Comparison of ENCODE assay signal across 9 mouse cellular contexts in the genomic region with DNA sequence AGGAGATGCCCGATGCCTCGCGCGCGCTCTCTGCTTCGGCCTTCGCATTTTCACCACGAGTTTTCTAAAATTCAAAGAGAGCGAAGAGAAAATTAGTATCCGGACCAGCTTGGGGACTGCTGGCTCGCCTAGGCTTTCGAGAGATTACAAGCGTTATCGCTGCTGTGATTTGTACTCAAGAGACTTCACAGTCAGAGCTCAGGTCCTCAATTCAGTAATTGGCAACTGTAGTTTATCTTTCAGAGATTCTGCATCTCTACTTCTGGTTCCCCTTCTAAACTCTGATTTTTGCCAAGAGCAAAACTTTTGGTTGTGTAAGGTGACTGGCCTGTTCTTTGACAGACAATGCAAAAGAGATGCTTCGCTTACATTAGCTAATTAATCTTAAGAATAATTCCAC. TPM values are rescaled to one million over a fixed set of nuclear protein-coding genes. Genes with fewer than 3 reads are reported as not detected.
A peak's percentile ranks its signal among the peaks of the same experiment; 100 is the strongest.
DNase-seq lines count a peak whose midpoint lies in the region; ATAC-seq and TF ChIP-seq lines count a peak whose summit lies in the region.
"Had no signal": no experiment of that assay in that cellular context is flagged by ENCODE, and none has a peak within 500 bp of the region (broad histone marks: within the 10 kb centered on the region; RNA-seq: fewer than 3 reads in every experiment).

No protein-coding gene starts in this region.

- DNase-seq in kidney, adult 2 months = no peak
- no peak for DNase-seq in kidney, postnatal 10 days
- DNase-seq in c-Kit-positive CD71-positive TER-119-negative erythroid progenitor cells, embryonic 14.5 days (ENCODE audit: low read depth) = peak; percentile 19
- no peak for DNase-seq in hindbrain, postnatal 0 days (ENCODE audit: low spot score)
- DNase-seq in gastrocnemius, adult 18-20 months (ENCODE audit: low spot score) = no peak
- DNase-seq in retina, embryonic 14.5 days (ENCODE audit: low spot score) = no peak

- H3K9me3 ChIP-seq in hindbrain, postnatal 0 days (ENCODE audit: low read length) = no peaks in the 10 kb centered on the region
- no peaks in the 10 kb centered on the region for H3K9me3 ChIP-seq in midbrain, embryonic 15.5 days

- 3% methylated on average over 15 of the region's 15 CpGs for WGBS in kidney, adult 2 months
- WGBS in hindbrain, postnatal 0 days = 3% methylated on average over 15 of the region's 15 CpGs
- 4% methylated on average over 15 of the region's 15 CpGs for WGBS in midbrain, embryonic 15.5 days

- no peak for TF ChIP-seq POLR2A in kidney, adult 2 months (IDR thresholded peaks at IDR 0.05; ENCODE audit: low read depth, low read length)

- no peaks in the 10 kb centered on the region for H3K27me3 ChIP-seq in kidney, adult 2 months (replicated peaks; ENCODE audit: control insufficient read depth, insufficient read depth, low read length)
- H3K27me3 ChIP-seq in hindbrain, postnatal 0 days (ENCODE audit: insufficient read depth, low read length) = no peaks in the 10 kb centered on the region
- no peaks in the 10 kb centered on the region for H3K27me3 ChIP-seq in midbrain, embryonic 15.5 days (replicated peaks)

- peak overlapping the region; percentile 75 for H3K4me2 ChIP-seq in hindbrain, postnatal 0 days (ENCODE audit: low read depth, low read length)
- peak overlapping the region; percentile 68 for H3K4me2 ChIP-seq in midbrain, embryonic 15.5 days

- no peaks in the 10 kb centered on the region for H3K36me3 ChIP-seq in kidney, adult 2 months (ENCODE audit: control insufficient read depth, insufficient read depth, low read length)
- H3K36me3 ChIP-seq in hindbrain, postnatal 0 days (ENCODE audit: insufficient read depth, low read length) = no peaks in the 10 kb centered on the region
- H3K36me3 ChIP-seq in midbrain, embryonic 15.5 days (replicated peaks) = no peaks in the 10 kb centered on the region

- TF ChIP-seq CTCF in kidney, adult 2 months (conservative IDR thresholded peaks at IDR 0.05; ENCODE audit: insufficient read depth, insufficient read length, low read depth, low read length) = no peak
- TF ChIP-seq CTCF in hindbrain, postnatal 0 days (IDR thresholded peaks at IDR 0.05; ENCODE audit: low read depth) = no peak

- H3K4me3 ChIP-seq in kidney, adult 2 months (ENCODE audit: insufficient read depth, low read depth, low read length) = peak overlapping the region; percentile 94
- H3K4me3 ChIP-seq in hindbrain, postnatal 0 days (ENCODE audit: low read length) = peak overlapping the region; percentile 84
- peak overlapping the region; percentile 95 for H3K4me3 ChIP-seq in midbrain, embryonic 15.5 days

- H3K9ac ChIP-seq in hindbrain, postnatal 0 days (replicated peaks; ENCODE audit: low read length) = peak overlapping the region; percentile 94
- H3K9ac ChIP-seq in midbrain, embryonic 15.5 days = peak overlapping the region; percentile 98

- H3K27ac ChIP-seq in kidney, adult 2 months (ENCODE audit: insufficient read depth, low read depth, low read length) = peak overlapping the region; percentile 70
- H3K27ac ChIP-seq in hindbrain, postnatal 0 days = peak overlapping the region; percentile 96
- H3K27ac ChIP-seq in midbrain, embryonic 15.5 days = peak overlapping the region; percentile 97

- no peaks in the 10 kb centered on the region for H3K4me1 ChIP-seq in kidney, adult 2 months (ENCODE audit: control insufficient read depth, insufficient read depth, low read length)
- 0 out of 2 replicates have a peak, but pooled peaks cover 4% of the 10 kb centered on the region for H3K4me1 ChIP-seq in hindbrain, postnatal 0 days (ENCODE audit: insufficient read depth, low read length)
- H3K4me1 ChIP-seq in midbrain, embryonic 15.5 days = peaks cover 10% of the 10 kb centered on the region

- no peak for ATAC-seq in hindbrain, postnatal 0 days
- no peak; the same call in 1 of the 2 replicates for ATAC-seq in midbrain, embryonic 15.5 days (replicated peaks)
- ATAC-seq in activated CD4-positive, CD25-positive, alpha-beta regulatory T cell, adult 4 months = no peak

RNA-seq across cellular contexts. Expression of gene Zfyve16, which starts 0.6 kb away (rescaled TPM):
- 4.7 and 5.1 TPM in 2 replicates for polyA plus RNA-seq in kidney, adult 2 months (2012; rRNA removed)
- total RNA-seq in hindbrain, postnatal 0 days (2014; rRNA removed) = 10.6 and 13.5 TPM in 2 replicates
- 5.7 and 6.4 TPM in 2 replicates for polyA plus RNA-seq in hindbrain, postnatal 0 days (2015; fragmentation: Nextera tagmentation; extraction: Ambion mirVana)
- polyA plus RNA-seq in midbrain, embryonic 15.5 days (2015; fragmentation: Nextera tagmentation; extraction: Ambion mirVana) = 11.0 TPM in 2 replicates
- polyA plus RNA-seq in activated CD4-positive, CD25-positive, alpha-beta regulatory T cell, adult 4 months (2017; shearing (Covaris generic)) = 10 to 100 TPM in 1 of 2 experiments, 1 to 10 TPM in 1; 9.7 to 10.1 TPM
- total RNA-seq in gastrocnemius, adult 18-20 months (2021) = 1 to 10 TPM; 6.3 to 8.0 TPM

RNA-seq across cellular contexts. Expression of gene Spz1, which starts 44.7 kb away (rescaled TPM):
- polyA plus RNA-seq in kidney, adult 2 months (2012; rRNA removed) = 0.09 and 0.22 TPM in 2 replicates
- total RNA-seq in hindbrain, postnatal 0 days (2014; rRNA removed) = not detected in 2 replicates
- polyA plus RNA-seq in hindbrain, postnatal 0 days (2015; fragmentation: Nextera tagmentation; extraction: Ambion mirVana) = not detected in 2 replicates
- polyA plus RNA-seq in midbrain, embryonic 15.5 days (2015; fragmentation: Nextera tagmentation; extraction: Ambion mirVana) = not detected in 2 replicates
- polyA plus RNA-seq in activated CD4-positive, CD25-positive, alpha-beta regulatory T cell, adult 4 months (2017; shearing (Covaris generic)) = not detected
- total RNA-seq in gastrocnemius, adult 18-20 months (2021) = not detected
- polyA plus RNA-seq: large intestine, adult 2 months had no signal

RNA-seq across cellular contexts. Expression of gene Fam151b, which starts 47.4 kb away (rescaled TPM):
- 4.6 and 5.1 TPM in 2 replicates for polyA plus RNA-seq in kidney, adult 2 months (2012; rRNA removed)
- 4.1 and 10.4 TPM in 2 replicates for total RNA-seq in hindbrain, postnatal 0 days (2014; rRNA removed)
- 0.16 TPM in 1 of 2 replicates, not detected in the other for polyA plus RNA-seq in hindbrain, postnatal 0 days (2015; fragmentation: Nextera tagmentation; extraction: Ambion mirVana)
- 0.14 and 0.33 TPM in 2 replicates for polyA plus RNA-seq in midbrain, embryonic 15.5 days (2015; fragmentation: Nextera tagmentation; extraction: Ambion mirVana)
- polyA plus RNA-seq in activated CD4-positive, CD25-positive, alpha-beta regulatory T cell, adult 4 months (2017; shearing (Covaris generic)) = not detected
- 1 to 10 TPM; 1.8 to 2.5 TPM for total RNA-seq in gastrocnemius, adult 18-20 months (2021)
